Mouse (Mus musculus): ENCODE measurements at regions not wholly inside any gene's neighbourhood (a gene's known extent, or its start where the extent isn't known, plus 50 kb on each side); places are given as distances from the start of the nearest gene placed in this dataset.

DNA sequence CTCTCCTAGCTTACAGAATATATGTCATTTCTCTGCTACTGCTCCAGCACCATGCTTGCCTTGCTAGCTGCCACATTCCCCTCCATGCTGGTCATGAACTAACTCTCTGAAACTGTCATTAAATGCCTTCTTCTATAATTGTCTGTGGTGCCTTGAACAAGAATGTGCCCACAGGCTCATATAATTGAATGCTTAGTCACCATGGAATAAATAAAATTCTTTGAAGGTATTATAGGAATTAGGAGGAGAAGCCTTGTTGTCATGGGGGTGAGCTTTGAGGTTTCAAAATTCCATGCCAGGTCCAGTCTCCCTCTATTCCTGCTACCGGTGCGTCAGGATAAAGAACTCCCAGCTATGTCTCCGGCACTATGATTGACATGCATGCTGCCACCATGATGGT is 171.9 kb downstream of the Atp6ap1l start:
- Histone ChIP-seq H3ac (ENCODE audit: control insufficient read depth, insufficient read length) (no peak overlapping the region), H3K27me3 (ENCODE audit: control insufficient read depth, insufficient read depth, insufficient read length) (no peaks in the 10 kb centered on the region), H3K36me3 (ENCODE audit: control insufficient read depth, insufficient read depth) (no peaks in the 10 kb centered on the region), H3K4me3 (no peak overlapping the region), H3K79me2 (ENCODE audit: control insufficient read depth, insufficient read depth) (no peaks in the 10 kb centered on the region), H3K4me2 (ENCODE audit: low read depth) (no peak overlapping the region)
- no peak for TF ChIP-seq REST (IDR thresholded peaks at IDR 0.05; ENCODE audit: insufficient read depth, insufficient read length)

DNA sequence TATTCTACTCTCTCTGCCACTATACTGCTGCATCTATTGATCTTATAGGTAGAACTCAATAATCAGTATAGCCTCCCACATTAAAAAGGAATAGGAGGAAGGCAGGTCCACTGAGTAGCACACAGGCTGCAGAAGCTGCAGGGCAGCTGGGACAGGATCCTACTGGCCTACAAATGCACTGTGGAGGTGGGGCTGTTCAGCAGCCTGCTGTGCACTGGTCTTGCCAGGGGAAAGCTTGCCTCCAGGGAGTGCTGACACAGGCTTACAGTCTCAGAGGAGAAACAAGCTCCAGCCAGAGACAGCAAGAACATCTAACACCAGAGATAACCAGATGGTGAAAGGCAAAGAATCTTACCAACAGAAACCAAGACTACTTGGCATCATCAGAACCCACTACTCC is 176.1 kb downstream of the Atp6ap1l start:
- Histone ChIP-seq H3K79me2 (ENCODE audit: control insufficient read depth, insufficient read depth) (no peaks in the 10 kb centered on the region), H3K4me2 (ENCODE audit: low read depth) (no peak overlapping the region), H3K27me3 (ENCODE audit: control insufficient read depth, insufficient read depth, insufficient read length) (no peaks in the 10 kb centered on the region), H3K36me3 (ENCODE audit: control insufficient read depth, insufficient read depth) (no peaks in the 10 kb centered on the region), H3ac (ENCODE audit: control insufficient read depth, insufficient read length) (no peak overlapping the region), H3K4me3 (no peak overlapping the region)
- no peak for TF ChIP-seq MAX (IDR thresholded peaks at IDR 0.05; ENCODE audit: low read depth)
- TF ChIP-seq POLR2AphosphoS2 (IDR thresholded peaks at IDR 0.05; ENCODE audit: insufficient read length, low read depth) = no peak
- no peak for TF ChIP-seq SRF (IDR thresholded peaks at IDR 0.05; ENCODE audit: control insufficient read depth, insufficient read length, low read depth)
- TF ChIP-seq TCF3 (IDR thresholded peaks at IDR 0.05; ENCODE audit: insufficient read length, low read depth) = no peak
- TF ChIP-seq MYOG (IDR thresholded peaks at IDR 0.05; ENCODE audit: control insufficient read depth in 1 of 3, insufficient read depth in 1 of 3, insufficient read length in 2 of 3, low read depth in 2 of 3) = no peak
- no peak for TF ChIP-seq REST (IDR thresholded peaks at IDR 0.05; ENCODE audit: insufficient read depth, insufficient read length)
- TF ChIP-seq CEBPB (IDR thresholded peaks at IDR 0.05; ENCODE audit: insufficient read depth, poor library complexity, severe bottlenecking) = no peak
- no peak for TF ChIP-seq E2F4 (IDR thresholded peaks at IDR 0.05; ENCODE audit: insufficient read depth)
- TF ChIP-seq MYOD1 (IDR thresholded peaks at IDR 0.05; ENCODE audit: control insufficient read depth in 1 of 3, insufficient read length in 2 of 3, low read depth in 2 of 3) = no peak
- no peak for TF ChIP-seq POLR2A (IDR thresholded peaks at IDR 0.05; ENCODE audit: insufficient read length, low read depth)
- TF ChIP-seq USF1 (IDR thresholded peaks at IDR 0.05; ENCODE audit: low read depth) = no peak

DNA sequence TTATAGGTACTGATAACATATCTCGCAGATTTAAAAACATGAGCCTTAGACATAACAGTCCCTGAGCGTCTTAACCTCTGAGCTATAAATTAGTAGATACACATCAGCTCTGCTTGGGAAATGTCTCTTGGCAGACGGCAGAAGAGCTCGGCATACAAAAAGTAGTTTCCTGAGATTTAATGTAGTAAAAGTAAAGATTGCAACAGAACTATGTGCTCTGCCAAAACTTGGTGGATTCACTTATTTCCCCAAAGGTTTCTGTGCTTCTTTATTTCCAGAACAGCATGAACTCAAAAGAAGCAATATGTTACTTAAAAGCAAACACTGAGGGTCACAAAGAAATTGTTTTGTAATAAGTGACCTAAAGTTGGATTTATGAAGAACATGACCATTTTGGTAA is 177.3 kb downstream of the Atp6ap1l start:
- Histone ChIP-seq H3ac (ENCODE audit: control insufficient read depth, insufficient read length) (no peak overlapping the region), H3K27me3 (ENCODE audit: control insufficient read depth, insufficient read depth, insufficient read length) (no peaks in the 10 kb centered on the region), H3K4me3 (no peak overlapping the region), H3K36me3 (ENCODE audit: control insufficient read depth, insufficient read depth) (no peaks in the 10 kb centered on the region), H3K4me2 (ENCODE audit: low read depth) (no peak overlapping the region), H3K79me2 (ENCODE audit: control insufficient read depth, insufficient read depth) (no peaks in the 10 kb centered on the region)
- TF ChIP-seq POLR2A (IDR thresholded peaks at IDR 0.05; ENCODE audit: insufficient read length, low read depth) (no peak), E2F4 (IDR thresholded peaks at IDR 0.05; ENCODE audit: insufficient read depth) (no peak), MYOG (IDR thresholded peaks at IDR 0.05; ENCODE audit: control insufficient read depth in 1 of 3, insufficient read depth in 1 of 3, insufficient read length in 2 of 3, low read depth in 2 of 3) (no peak), MAX (IDR thresholded peaks at IDR 0.05; ENCODE audit: low read depth) (no peak), TCF3 (IDR thresholded peaks at IDR 0.05; ENCODE audit: insufficient read length, low read depth) (no peak), POLR2AphosphoS2 (IDR thresholded peaks at IDR 0.05; ENCODE audit: insufficient read length, low read depth) (no peak), USF1 (IDR thresholded peaks at IDR 0.05; ENCODE audit: low read depth) (no peak), CEBPB (IDR thresholded peaks at IDR 0.05; ENCODE audit: insufficient read depth, poor library complexity, severe bottlenecking) (no peak)

DNA sequence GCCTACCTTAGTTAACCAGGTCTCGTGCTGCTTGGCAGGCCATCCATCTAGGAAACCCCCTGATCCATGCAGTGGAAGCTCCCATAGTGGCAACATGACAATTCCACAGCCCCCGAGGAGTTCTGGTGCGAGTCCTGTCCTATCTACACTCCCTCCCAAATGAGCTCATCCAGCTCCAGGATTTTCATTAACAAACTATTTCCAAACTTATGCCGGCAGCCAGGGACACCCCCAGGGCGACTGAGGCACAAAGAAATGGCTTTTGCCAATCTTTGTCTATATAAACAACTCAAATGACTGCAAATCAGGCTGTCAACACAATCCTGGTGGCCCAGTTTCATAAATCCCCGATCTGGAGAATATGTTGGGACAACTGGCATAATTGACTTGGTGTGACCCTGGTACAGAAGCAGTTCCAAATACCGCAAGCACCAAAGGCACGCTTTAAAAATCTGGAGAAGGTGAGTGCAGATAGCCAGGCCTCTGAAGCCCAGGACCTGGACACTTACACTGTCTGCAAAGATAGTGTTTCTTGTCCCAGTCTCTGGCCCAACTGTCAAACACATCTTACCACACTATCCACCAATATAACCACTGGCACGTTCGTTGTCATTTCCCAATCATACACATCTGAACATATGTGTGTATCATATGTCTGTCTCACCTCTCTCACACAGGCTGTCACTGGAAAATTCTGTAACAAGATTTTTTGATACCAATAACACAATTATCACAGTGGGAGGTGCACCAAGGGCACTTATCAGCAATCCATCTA is 179.9 kb downstream of the Atp6ap1l start:
- Histone ChIP-seq H3K4me2 (ENCODE audit: low read depth) (no peak overlapping the region), H3ac (ENCODE audit: control insufficient read depth, insufficient read length) (no peak overlapping the region), H3K36me3 (ENCODE audit: control insufficient read depth, insufficient read depth) (no peaks in the 10 kb centered on the region), H3K27me3 (ENCODE audit: control insufficient read depth, insufficient read depth, insufficient read length) (no peaks in the 10 kb centered on the region), H3K4me3 (no peak overlapping the region), H3K79me2 (ENCODE audit: control insufficient read depth, insufficient read depth) (no peaks in the 10 kb centered on the region)
- no peak for TF ChIP-seq E2F4 (IDR thresholded peaks at IDR 0.05; ENCODE audit: insufficient read depth)
- TF ChIP-seq CEBPB (IDR thresholded peaks at IDR 0.05; ENCODE audit: insufficient read depth, poor library complexity, severe bottlenecking) = no peak
- no peak for TF ChIP-seq REST (IDR thresholded peaks at IDR 0.05; ENCODE audit: insufficient read depth, insufficient read length)
- TF ChIP-seq MYOD1 (IDR thresholded peaks at IDR 0.05; ENCODE audit: control insufficient read depth in 1 of 3, insufficient read length in 2 of 3, low read depth in 2 of 3) = no peak
- TF ChIP-seq POLR2AphosphoS2 (IDR thresholded peaks at IDR 0.05; ENCODE audit: insufficient read length, low read depth) = no peak
- TF ChIP-seq MAX (IDR thresholded peaks at IDR 0.05; ENCODE audit: low read depth) = no peak
- no peak for TF ChIP-seq SRF (IDR thresholded peaks at IDR 0.05; ENCODE audit: control insufficient read depth, insufficient read length, low read depth)
- TF ChIP-seq POLR2A (IDR thresholded peaks at IDR 0.05; ENCODE audit: insufficient read length, low read depth) = no peak
- TF ChIP-seq USF1 (IDR thresholded peaks at IDR 0.05; ENCODE audit: low read depth) = no peak
- TF ChIP-seq MYOG (IDR thresholded peaks at IDR 0.05; ENCODE audit: control insufficient read depth in 1 of 3, insufficient read depth in 1 of 3, insufficient read length in 2 of 3, low read depth in 2 of 3) = no peak
- no peak for TF ChIP-seq TCF3 (IDR thresholded peaks at IDR 0.05; ENCODE audit: insufficient read length, low read depth)
- no peak for TF ChIP-seq TCF12 (IDR thresholded peaks at IDR 0.05; ENCODE audit: insufficient read depth, poor library complexity, severe bottlenecking)

DNA sequence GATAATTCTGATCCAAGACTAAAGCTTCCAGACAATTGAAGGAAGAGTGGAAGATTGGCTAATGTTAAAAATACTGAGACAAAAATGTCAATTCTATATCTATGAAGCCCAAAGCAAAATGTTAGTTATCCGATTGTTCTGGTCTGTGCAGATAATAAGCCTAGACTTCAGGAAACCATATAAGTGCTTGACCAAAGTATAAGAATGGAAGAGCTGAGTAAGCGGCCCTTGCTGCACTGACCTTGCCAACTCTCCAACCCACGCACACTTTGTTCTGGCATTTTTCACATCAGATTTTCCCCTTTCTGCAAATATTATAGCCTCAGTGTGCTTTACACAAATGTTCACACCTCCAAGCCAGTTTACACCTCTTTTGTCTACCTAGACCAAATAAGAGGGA is 180.6 kb downstream of the Atp6ap1l start:
- Histone ChIP-seq H3K36me3 (ENCODE audit: control insufficient read depth, insufficient read depth) (no peaks in the 10 kb centered on the region), H3K4me3 (no peak overlapping the region), H3K4me2 (ENCODE audit: low read depth) (no peak overlapping the region), H3K79me2 (ENCODE audit: control insufficient read depth, insufficient read depth) (no peaks in the 10 kb centered on the region), H3K27me3 (ENCODE audit: control insufficient read depth, insufficient read depth, insufficient read length) (no peaks in the 10 kb centered on the region), H3ac (ENCODE audit: control insufficient read depth, insufficient read length) (no peak overlapping the region)
- TF ChIP-seq E2F4 (IDR thresholded peaks at IDR 0.05; ENCODE audit: insufficient read depth) = no peak
- no peak for TF ChIP-seq MYOD1 (IDR thresholded peaks at IDR 0.05; ENCODE audit: control insufficient read depth in 1 of 3, insufficient read length in 2 of 3, low read depth in 2 of 3)
- no peak for TF ChIP-seq CEBPB (IDR thresholded peaks at IDR 0.05; ENCODE audit: insufficient read depth, poor library complexity, severe bottlenecking)
- TF ChIP-seq MYOG (IDR thresholded peaks at IDR 0.05; ENCODE audit: control insufficient read depth in 1 of 3, insufficient read depth in 1 of 3, insufficient read length in 2 of 3, low read depth in 2 of 3) = no peak
- no peak for TF ChIP-seq SRF (IDR thresholded peaks at IDR 0.05; ENCODE audit: control insufficient read depth, insufficient read length, low read depth)
- TF ChIP-seq MAX (IDR thresholded peaks at IDR 0.05; ENCODE audit: low read depth) = no peak
- no peak for TF ChIP-seq TCF3 (IDR thresholded peaks at IDR 0.05; ENCODE audit: insufficient read length, low read depth)
